Mouse (Mus musculus) CH12.LX (cell line): ENCODE measurements around the gene Prr5. TPM values are rescaled to one million over a fixed set of nuclear protein-coding genes. Genes with fewer than 3 reads are reported as not detected.

ENCODE experiments used
- DNase-seq: peaks from one replicate; pipeline ENCODE4 v3.0.0-alpha.2; 2013; ENCODE audit errors: extremely low read depth
- H3K27ac ChIP-seq: 2 replicates; pipeline ENCODE4 v1.5.1; 2012; ENCODE audit warnings: low read depth, mild to moderate bottlenecking, control low read depth, moderate library complexity; ENCODE audit not compliant: insufficient read depth
- H3K27me3 ChIP-seq: replicated peaks from 2 replicates; pipeline ENCODE3; 2012; ENCODE audit warnings: inconsistent platforms
- H3K36me3 ChIP-seq, 2 experiments: replicated peaks in 1 of 2; 2 replicates each; pipeline versions ENCODE3 to v1.6.1; 2012; ENCODE audit warnings: inconsistent platforms in 1 of 2, low read length in 1 of 2, mild to moderate bottlenecking in 1 of 2, mixed read lengths in 1 of 2, moderate library complexity in 1 of 2; ENCODE audit not compliant: control insufficient read depth in 1 of 2, insufficient read depth in 1 of 2
- H3K4me1 ChIP-seq, 2 experiments: 2 replicates each; pipeline ENCODE4 v1.6.1; 2012; ENCODE audit warnings: inconsistent platforms in 1 of 2, moderate library complexity in 1 of 2; ENCODE audit not compliant: insufficient read depth in 2 of 2, control insufficient read depth in 1 of 2
- H3K4me2 ChIP-seq: 2 replicates; pipeline ENCODE4 v1.6.1; 2012; ENCODE audit warnings: low read depth, mild to moderate bottlenecking, control low read depth; ENCODE audit not compliant: poor library complexity, insufficient read depth, severe bottlenecking
- H3K4me3 ChIP-seq, 3 experiments: fragments of 150-350 bp in 1 of 3; sonication (generic) in 1 of 3; replicated peaks in 1 of 3; 2 replicates each; pipeline versions ENCODE3 to v1.5.1; 2011 to 2012; ENCODE audit warnings: low read depth in 2 of 3, low read length in 2 of 3, mild to moderate bottlenecking in 2 of 3, moderate library complexity in 2 of 3, control low read depth in 1 of 3, improper control_type of control experiment in 1 of 3, inconsistent platforms in 1 of 3, mixed read lengths in 1 of 3; ENCODE audit not compliant: poor library complexity in 1 of 3
- H3K79me2 ChIP-seq: replicated peaks from 2 replicates; pipeline ENCODE4 v1.6.1; 2012; ENCODE audit warnings: mild to moderate bottlenecking, moderate library complexity; ENCODE audit not compliant: control insufficient read depth, poor library complexity, insufficient read depth, severe bottlenecking; ENCODE audit errors: extremely low read depth
- H3K9ac ChIP-seq: 2 replicates; pipeline ENCODE4 v1.6.1; 2012; ENCODE audit warnings: low read depth, mild to moderate bottlenecking, control low read depth, moderate library complexity; ENCODE audit not compliant: insufficient read depth
- H3K9me3 ChIP-seq: replicated peaks from 2 replicates; pipeline ENCODE3; 2012; ENCODE audit warnings: low read length, inconsistent platforms, mixed read lengths
- BHLHE40 ChIP-seq: IDR thresholded peaks from 2 replicates; pipeline ENCODE4 v1.6.1; 2011; ENCODE audit warnings: mild to moderate bottlenecking, low read depth, low read length, improper control_type of control experiment
- CHD1 ChIP-seq: IDR thresholded peaks from 2 replicates; pipeline ENCODE4 v1.6.1; 2012; ENCODE audit warnings: low read depth, low read length, improper control_type of control experiment, inconsistent platforms
- CTCF ChIP-seq, 2 experiments: IDR thresholded peaks in 1 of 2; conservative IDR thresholded peaks in 1 of 2; 2 replicates each; pipeline ENCODE4 v1.5.1; 2011 to 2012; ENCODE audit warnings: low read depth in 2 of 2, low read length in 2 of 2, improper control_type of control experiment in 1 of 2, inconsistent platforms in 1 of 2, mild to moderate bottlenecking in 1 of 2, moderate library complexity in 1 of 2
- ELF1 ChIP-seq: IDR thresholded peaks from 2 replicates; pipeline ENCODE4 v1.6.1; 2014; ENCODE audit warnings: low read depth, mild to moderate bottlenecking, inconsistent platforms, low read length, improper control_type of control experiment
- EP300 ChIP-seq: IDR thresholded peaks from 2 replicates; pipeline ENCODE4 v1.6.1; 2011; ENCODE audit warnings: low read length, improper control_type of control experiment
- ETS1 ChIP-seq: conservative IDR thresholded peaks from 2 replicates; pipeline ENCODE4 v1.6.1; 2012; ENCODE audit warnings: low read depth, mild to moderate bottlenecking, inconsistent platforms, low read length, improper control_type of control experiment, moderate library complexity
- GABPA ChIP-seq: IDR thresholded peaks from 2 replicates; pipeline ENCODE4 v1.6.1; 2012; ENCODE audit warnings: low read depth, low read length, improper control_type of control experiment, inconsistent platforms; ENCODE audit not compliant: insufficient replicate concordance
- JUN ChIP-seq: IDR thresholded peaks from 2 replicates; pipeline ENCODE4 v1.6.1; 2011; ENCODE audit warnings: low read depth, mild to moderate bottlenecking, low read length, improper control_type of control experiment, moderate library complexity; ENCODE audit not compliant: insufficient read depth
- KAT2A ChIP-seq: IDR thresholded peaks from 2 replicates; pipeline ENCODE4 v1.6.1; 2012; ENCODE audit warnings: low read length, improper control_type of control experiment, inconsistent platforms; ENCODE audit not compliant: insufficient replicate concordance
- MEF2A ChIP-seq: IDR thresholded peaks from 2 replicates; pipeline ENCODE4 v1.6.1; 2014; ENCODE audit warnings: low read depth, mild to moderate bottlenecking, inconsistent platforms, low read length, improper control_type of control experiment, borderline replicate concordance
- NRF1 ChIP-seq: IDR thresholded peaks from 2 replicates; pipeline ENCODE4 v1.6.1; 2014; ENCODE audit warnings: low read depth, mild to moderate bottlenecking, inconsistent platforms, low read length, improper control_type of control experiment, moderate library complexity
- PAX5 ChIP-seq: IDR thresholded peaks from 2 replicates; pipeline ENCODE4 v1.6.1; 2012; ENCODE audit warnings: low read length, inconsistent platforms, mixed read lengths
- SIN3A ChIP-seq: IDR thresholded peaks from 2 replicates; pipeline ENCODE4 v1.6.1; 2012; ENCODE audit warnings: low read length, improper control_type of control experiment, inconsistent platforms
- TBP ChIP-seq: conservative IDR thresholded peaks from 2 replicates; pipeline ENCODE4 v1.6.1; 2011; ENCODE audit warnings: low read depth, low read length, improper control_type of control experiment
- TCF12 ChIP-seq: IDR thresholded peaks from 2 replicates; pipeline ENCODE4 v1.6.1; 2014; ENCODE audit warnings: low read depth, mild to moderate bottlenecking, inconsistent platforms, low read length, improper control_type of control experiment
- ZC3H11A ChIP-seq: IDR thresholded peaks from 2 replicates; pipeline ENCODE4 v1.6.1; 2012; ENCODE audit warnings: low read depth, mild to moderate bottlenecking, inconsistent platforms, low read length, improper control_type of control experiment
- ZMIZ1 ChIP-seq: IDR thresholded peaks from 2 replicates; pipeline ENCODE4 v1.6.1; 2012; ENCODE audit warnings: low read depth, mild to moderate bottlenecking, inconsistent platforms, low read length, improper control_type of control experiment
- dilution Hi-C: fragments of 300-500 bp; cut with MboI; formaldehyde crosslinking; loops from 2 replicates; pipeline ENCODE4 v1.14.3; 2020; ENCODE audit warnings: low sequenced_read_pairs; ENCODE audit not compliant: extremely low pct_unique_long_range_greater_than_20kb, extremely low pct_ligation_motif_present
- in situ Hi-C: fragments of 300-500 bp; cut with MboI; formaldehyde crosslinking; loops from 3 replicates; pipeline ENCODE4 v1.14.3; 2019; ENCODE audit warnings: low sequenced_read_pairs, low pct_ligation_motif_present, low pct_unique_long_range_greater_than_20kb, mixed read lengths
- polyA plus RNA-seq: library from polyadenylated mRNA; unstranded; fragments of >175 nt; gene quantifications from 2 replicates; pipeline ENCODE4 v1.2.1, GENCODE M21; 2012; ENCODE audit warnings: low read depth; ENCODE audit not compliant: insufficient read length
- total RNA-seq, 2 experiments: library from RNA; depleted of rRNA; stranded (reverse); fragments of 300-350 nt in 1 of 2; fragments of >200 nt in 1 of 2; gene quantifications; 2 replicates each; pipeline ENCODE4 v1.2.3; 2012 to 2014

Prr5 gene
- total and polyA plus RNA-seq, 3 experiments = 11.6 to 68.2 (median 19.7) TPM

- no peaks in the 10 kb centered on the region for H3K9me3 ChIP-seq
- H3K27me3 ChIP-seq = no peaks in the 10 kb centered on the region
- dilution Hi-C loops = no loop called here
- H3K4me2 ChIP-seq = no peak overlapping the region
- TF ChIP-seq KAT2A = no peak
- TF ChIP-seq ETS1 = no peak
- no peak for TF ChIP-seq PAX5
- no peak for TF ChIP-seq ZC3H11A
- no peak for TF ChIP-seq CTCF (conservative IDR thresholded peaks at IDR 0.05 in 1 of 2, IDR thresholded peaks at IDR 0.05 in 1 of 2; ENCODE audit: low read depth in 2 of 2, low read length in 2 of 2)
- no peak for TF ChIP-seq ZMIZ1
- TF ChIP-seq CHD1 = no peak
- no peak for TF ChIP-seq SIN3A
- no peak for TF ChIP-seq MEF2A
- no peak overlapping the region for H3K9ac ChIP-seq
- no peaks in the 10 kb centered on the region; the same call in 1 of the 2 replicates for H3K79me2 ChIP-seq
- peaks cover 7 to 55% of the 10 kb centered on the region in 2 experiments for H3K4me1 ChIP-seq
- in situ Hi-C loops = loop anchor here (5.0 kb wide), 1 partner anchor 35 kb away; the partner anchor contains the start of gene Prr5
- H3K27ac ChIP-seq = no peak overlapping the region
- no peak overlapping the region for H3K4me3 ChIP-seq
- H3K36me3 ChIP-seq = peaks cover 41 to 70% of the 10 kb centered on the region in 2 experiments
- no peak for DNase-seq
Observed at GRCm38 (mm10) chr15:84702391-84703345, 33.2 kb downstream of the Prr5 start.

GRCm38 (mm10) chr15:84703992-84704391 lies 34.6 kb downstream of the Prr5 start:
- no peak overlapping the region for H3K4me3 ChIP-seq
- dilution Hi-C loops = no loop called here
- H3K36me3 ChIP-seq = peaks cover 38 to 56% of the 10 kb centered on the region in 2 experiments
- no peak for DNase-seq
- H3K4me1 ChIP-seq = peaks cover 7 to 53% of the 10 kb centered on the region in 2 experiments
- peaks cover 6% of the 10 kb centered on the region for H3K9me3 ChIP-seq
- H3K79me2 ChIP-seq = no peaks in the 10 kb centered on the region; the same call in 1 of the 2 replicates
- no peaks in the 10 kb centered on the region for H3K27me3 ChIP-seq
- no peak overlapping the region for H3K9ac ChIP-seq
- no peak overlapping the region for H3K27ac ChIP-seq
- in situ Hi-C loops = loop anchor here (5.0 kb wide), 1 partner anchor 37 kb away; the partner anchor contains the start of gene Prr5
- no peak for TF ChIP-seq EP300
- H3K4me2 ChIP-seq = no peak overlapping the region

- DNase-seq = peak; percentile 56
- Histone ChIP-seq H3K9me3 (peaks cover 6% of the 10 kb centered on the region), H3K9ac (no peak overlapping the region), H3K79me2 (no peaks in the 10 kb centered on the region; the same call in 1 of the 2 replicates), H3K4me1 (peaks cover 5 to 40% of the 10 kb centered on the region in 2 experiments), H3K36me3 (peaks cover 27 to 42% of the 10 kb centered on the region in 2 experiments), H3K27ac (no peak overlapping the region), H3K27me3 (no peaks in the 10 kb centered on the region), H3K4me3 (no peak overlapping the region), H3K4me2 (no peak overlapping the region)
- dilution Hi-C loops = no loop called here
- in situ Hi-C loops = no loop called here
- TF ChIP-seq ZMIZ1 (peak; percentile 0; the same call in 1 of the 2 replicates), CHD1 (no peak), KAT2A (no peak), GABPA (no peak), SIN3A (no peak), BHLHE40 (no peak), JUN (no peak), EP300 (peak; percentile 32; the same call in 1 of the 2 replicates), NRF1 (no peak), TBP (no peak), TCF12 (0 out of 2 replicates have a peak, but pooled peaks have one; percentile 21), ELF1 (0 out of 2 replicates have a peak, but pooled peaks have one; percentile 22)
Observed at GRCm38 (mm10) chr15:84705351-84705901, 36.0 kb downstream of the Prr5 start.
